Mouse (Mus musculus) cerebellum, adult (tissue): Measurements from ENCODE around the gene Prorsd1.

Source experiments
- ATAC-seq: cut with Nextera tagmentation; 2 replicates; pipeline ENCODE4 v1.9.2; 2017; ENCODE audit warnings: mild to moderate bottlenecking, moderate library complexity, mixed read lengths; ENCODE audit not compliant: insufficient number of reproducible peaks, low FRiP score, low TSS enrichment

Prorsd1 gene

GRCm38 (mm10) chr11:29504899-29505625, 9.8 kb downstream of the Prorsd1 start:
- no peak for ATAC-seq

- ATAC-seq = no peak
These were observed 10.6 kb downstream of the Prorsd1 start for GRCm38 (mm10) chr11:29503948-29504893.

GRCm38 (mm10) chr11:29496962-29497361, 17.9 kb downstream of the Prorsd1 start:
- no peak for ATAC-seq

- no peak for ATAC-seq
These were observed 21.7 kb downstream of the Prorsd1 start for GRCm38 (mm10) chr11:29493135-29493534.

- no peak for ATAC-seq
These were observed 40.2 kb downstream of the Prorsd1 start for GRCm38 (mm10) chr11:29474676-29475075.
